Mouse (Mus musculus) intestine, embryonic 16.5 days (tissue): Measurements from ENCODE around the gene Comp. TPM values are rescaled to one million over a fixed set of nuclear protein-coding genes. Genes with fewer than 3 reads are reported as not detected.

Experiments used
- ATAC-seq: fragments of 200-750 bp; cut with Nextera tagmentation; 2 replicates; pipeline ENCODE4 v1.8.0; 2017; ENCODE audit warnings: moderate TSS enrichment, moderate library complexity
- H3K27ac ChIP-seq: fragments of 300-500 bp; sonication (generic); 2 replicates; pipeline ENCODE4 v1.5.1; 2014; ENCODE audit warnings: mild to moderate bottlenecking, low read length
- H3K27me3 ChIP-seq: fragments of 300-500 bp; sonication (generic); replicated peaks from 2 replicates; pipeline ENCODE4 v1.6.1; 2014; ENCODE audit warnings: low read length, control low read depth, mixed read lengths; ENCODE audit not compliant: control insufficient read depth, insufficient read depth
- H3K36me3 ChIP-seq: fragments of 300-500 bp; sonication (generic); 2 replicates; pipeline ENCODE4 v1.6.1; 2014; ENCODE audit warnings: low read length, control low read depth; ENCODE audit not compliant: control insufficient read depth, insufficient read depth
- H3K4me1 ChIP-seq: fragments of 300-500 bp; sonication (generic); 2 replicates; pipeline ENCODE4 v1.6.1; 2014; ENCODE audit warnings: low read length, control low read depth, mixed read lengths; ENCODE audit not compliant: control insufficient read depth, insufficient read depth
- H3K4me2 ChIP-seq: fragments of 300-500 bp; sonication (generic); 2 replicates; pipeline ENCODE4 v1.6.1; 2014; ENCODE audit warnings: low read depth, low read length, control low read depth
- H3K4me3 ChIP-seq: fragments of 300-500 bp; sonication (generic); 2 replicates; pipeline ENCODE4 v1.5.1; 2014; ENCODE audit warnings: mild to moderate bottlenecking, low read length
- H3K9ac ChIP-seq: fragments of 300-500 bp; sonication (generic); 2 replicates; pipeline ENCODE4 v1.6.1; 2014; ENCODE audit warnings: low read depth, low read length
- H3K9me3 ChIP-seq: fragments of 300-500 bp; sonication (generic); 2 replicates; pipeline ENCODE4 v1.6.1; 2016; ENCODE audit warnings: low read length, control low read depth; ENCODE audit not compliant: control insufficient read depth
- WGBS: fragments of 180-500 bp; shearing (Covaris S2); extraction: QIAGEN DNeasy Blood & Tissue Kit; methylation state at CpG from one replicate; pipeline ENCODE4 v1.1.7; 2014; 5-methylcytosine and 5-hydroxymethylcytosine counted together
- polyA plus RNA-seq: library from polyadenylated mRNA; unstranded; fragments of >200 nt; fragmentation: Nextera tagmentation; extraction: Ambion mirVana; gene quantifications from 2 replicates; pipeline ENCODE4 v1.2.1, GENCODE M21; 2015

Gene Comp
- polyA plus RNA-seq, 1 experiment from 2014 or later: 0.39 TPM

- Histone ChIP-seq H3K9me3 (no peaks in the 10 kb centered on the region), H3K36me3 (peaks cover 7% of the 10 kb centered on the region; the same call in 1 of the 2 replicates), H3K27me3 (no peaks in the 10 kb centered on the region), H3K9ac (no peak overlapping the region), H3K4me3 (no peak overlapping the region), H3K4me2 (no peak overlapping the region), H3K4me1 (peaks cover 45% of the 10 kb centered on the region), H3K27ac (no peak overlapping the region; the same call in 1 of the 2 replicates)
- WGBS: 98% methylated on average over 3 of the region's 3 CpGs
- no peak for ATAC-seq
Measured at GRCm38 (mm10) chr8:70404212-70404611, 30.9 kb downstream of the Comp start.

DNA sequence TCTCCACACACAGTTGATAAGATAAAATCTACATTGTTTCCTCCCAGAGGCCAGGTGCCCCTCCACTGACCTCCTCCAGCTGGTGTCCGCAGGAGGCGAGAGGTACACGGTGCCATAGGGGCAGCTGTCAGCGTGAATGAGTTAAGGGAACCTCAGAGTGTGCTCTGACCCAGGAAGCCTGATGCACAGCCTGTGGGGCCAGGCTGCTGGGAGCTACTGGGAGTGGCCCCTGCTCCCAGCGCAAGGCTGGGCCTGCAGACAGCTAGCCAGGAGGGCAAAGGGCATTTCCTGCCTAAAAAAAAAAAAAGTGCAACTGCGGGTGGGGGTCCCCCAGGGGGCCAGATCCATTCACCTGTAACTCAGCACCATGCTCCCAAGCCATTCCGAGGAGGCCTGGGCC lies 31.8 kb downstream of the Comp start:
- H3K9ac ChIP-seq: peak overlapping the region; percentile 51
- H3K27ac ChIP-seq: peak overlapping the region; percentile 92
- 25% methylated on average over 7 of the region's 7 CpGs for WGBS
- H3K36me3 ChIP-seq: peaks cover 2% of the 10 kb centered on the region; the same call in 1 of the 2 replicates
- H3K4me2 ChIP-seq: peak overlapping the region; percentile 26
- H3K4me3 ChIP-seq: no peak overlapping the region
- H3K27me3 ChIP-seq: no peaks in the 10 kb centered on the region
- peaks cover 51% of the 10 kb centered on the region for H3K4me1 ChIP-seq
- no peaks in the 10 kb centered on the region for H3K9me3 ChIP-seq
- peak; percentile 50 for ATAC-seq

GRCm38 (mm10) chr8:70406427-70407069 lies 33.2 kb downstream of the Comp start:
- Histone ChIP-seq H3K27me3 (no peaks in the 10 kb centered on the region), H3K9ac (peak overlapping the region; percentile 53), H3K4me3 (no peak overlapping the region), H3K9me3 (no peaks in the 10 kb centered on the region), H3K4me1 (peaks cover 51% of the 10 kb centered on the region), H3K27ac (peak overlapping the region; percentile 92), H3K36me3 (no peaks in the 10 kb centered on the region), H3K4me2 (peak overlapping the region; percentile 26)
- WGBS: 63% methylated on average over 11 of the region's 11 CpGs
- ATAC-seq: peak; percentile 81

- 24% methylated on average over 6 of the region's 6 CpGs for WGBS
- H3K4me1 ChIP-seq: peaks cover 53% of the 10 kb centered on the region
Measured at GRCm38 (mm10) chr8:70408301-70408700, 34.9 kb downstream of the Comp start.

DNA sequence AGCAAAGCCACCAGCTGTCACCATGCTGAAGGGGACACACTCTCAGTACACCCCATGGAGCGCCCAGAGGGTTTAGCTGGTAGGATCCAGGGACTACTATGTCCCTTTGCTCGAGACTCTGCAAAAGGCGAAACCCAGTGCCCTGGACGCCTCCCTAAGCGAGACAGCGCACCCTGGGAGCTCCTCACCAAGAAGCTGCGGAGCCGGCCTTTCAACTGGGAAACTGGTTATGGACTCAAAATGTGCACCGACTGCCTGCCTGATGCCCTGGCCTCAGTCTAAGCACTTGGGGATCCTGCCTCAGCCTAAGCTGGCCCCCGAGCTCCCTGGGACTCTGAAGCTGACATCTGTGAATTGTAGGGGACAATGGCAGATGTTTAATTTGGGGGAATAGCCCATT lies 35.7 kb downstream of the Comp start:
- Histone ChIP-seq H3K27me3 (no peaks in the 10 kb centered on the region), H3K9ac (peak overlapping the region; percentile 58), H3K4me3 (0 out of 2 replicates have a peak overlapping the region, but pooled peaks have one; percentile 3), H3K4me1 (peaks cover 53% of the 10 kb centered on the region), H3K27ac (peak overlapping the region; percentile 92), H3K9me3 (no peaks in the 10 kb centered on the region), H3K36me3 (no peaks in the 10 kb centered on the region), H3K4me2 (peak overlapping the region; percentile 38)
- ATAC-seq: no peak
- WGBS: 67% methylated on average over 10 of the region's 10 CpGs

More at GRCm38 (mm10) chr8:70408301-70408700, 34.9 kb downstream of the Comp start:
- Histone ChIP-seq H3K4me3 (no peak overlapping the region), H3K4me2 (peak overlapping the region; percentile 38), H3K27me3 (no peaks in the 10 kb centered on the region), H3K27ac (peak overlapping the region; percentile 92), H3K9ac (peak overlapping the region; percentile 58), H3K9me3 (no peaks in the 10 kb centered on the region), H3K36me3 (no peaks in the 10 kb centered on the region)
- peak; percentile 85 for ATAC-seq

- ATAC-seq: peak; percentile 8; the same call in 1 of the 2 replicates
- H3K4me2 ChIP-seq: peak overlapping the region; percentile 21
Measured at GRCm38 (mm10) chr8:70409455-70409871, 36.1 kb downstream of the Comp start.

GRCm38 (mm10) chr8:70410281-70410680 lies 36.9 kb downstream of the Comp start:
- Histone ChIP-seq H3K4me3 (no peak overlapping the region), H3K4me2 (no peak overlapping the region), H3K27me3 (no peaks in the 10 kb centered on the region), H3K27ac (no peak overlapping the region), H3K9me3 (no peaks in the 10 kb centered on the region), H3K36me3 (no peaks in the 10 kb centered on the region), H3K4me1 (peaks cover 45% of the 10 kb centered on the region), H3K9ac (no peak overlapping the region)
- ATAC-seq: no peak
- 90% methylated on average over 5 of the region's 5 CpGs for WGBS

More at GRCm38 (mm10) chr8:70409455-70409871, 36.1 kb downstream of the Comp start:
- no peaks in the 10 kb centered on the region for H3K27me3 ChIP-seq
- H3K9me3 ChIP-seq: no peaks in the 10 kb centered on the region
- H3K4me1 ChIP-seq: peaks cover 53% of the 10 kb centered on the region
- 20% methylated on average over 9 of the region's 9 CpGs for WGBS
- no peak overlapping the region for H3K4me3 ChIP-seq
- no peaks in the 10 kb centered on the region for H3K36me3 ChIP-seq
- H3K9ac ChIP-seq: peak overlapping the region; percentile 58
- H3K27ac ChIP-seq: peak overlapping the region; percentile 92

- Histone ChIP-seq H3K4me2 (no peak overlapping the region), H3K9ac (no peak overlapping the region), H3K4me3 (no peak overlapping the region), H3K27me3 (no peaks in the 10 kb centered on the region), H3K27ac (no peak overlapping the region), H3K36me3 (no peaks in the 10 kb centered on the region), H3K4me1 (peaks cover 40% of the 10 kb centered on the region), H3K9me3 (no peaks in the 10 kb centered on the region)
- 85% methylated on average over 6 of the region's 6 CpGs for WGBS
- no peak for ATAC-seq
Measured at GRCm38 (mm10) chr8:70414310-70414946, 41.1 kb downstream of the Comp start.

- H3K9me3 ChIP-seq: no peaks in the 10 kb centered on the region
- no peak overlapping the region for H3K4me2 ChIP-seq
- H3K27ac ChIP-seq: no peak overlapping the region
- peaks cover 42% of the 10 kb centered on the region for H3K4me1 ChIP-seq
- no peaks in the 10 kb centered on the region for H3K27me3 ChIP-seq
- no peak overlapping the region for H3K9ac ChIP-seq
- WGBS: 69% methylated on average over 8 of the region's 8 CpGs
- H3K36me3 ChIP-seq: no peaks in the 10 kb centered on the region
- peak; percentile 47 for ATAC-seq
- H3K4me3 ChIP-seq: no peak overlapping the region
Measured at GRCm38 (mm10) chr8:70415540-70416451, 42.4 kb downstream of the Comp start.
